Mouse (Mus musculus): ENCODE measurements around the gene Mfsd13b. TPM values are rescaled to one million over a fixed set of nuclear protein-coding genes. Genes with fewer than 3 reads are reported as not detected.
"Not testable (repeated sequence)": the region's sequence is repeated elsewhere in the genome, so short reads cannot be mapped to it uniquely, and the experiment has no call there.

Gene Mfsd13b
- polyA plus RNA-seq, 1 experiment from 2014 or later = 0.20 TPM

DNA sequence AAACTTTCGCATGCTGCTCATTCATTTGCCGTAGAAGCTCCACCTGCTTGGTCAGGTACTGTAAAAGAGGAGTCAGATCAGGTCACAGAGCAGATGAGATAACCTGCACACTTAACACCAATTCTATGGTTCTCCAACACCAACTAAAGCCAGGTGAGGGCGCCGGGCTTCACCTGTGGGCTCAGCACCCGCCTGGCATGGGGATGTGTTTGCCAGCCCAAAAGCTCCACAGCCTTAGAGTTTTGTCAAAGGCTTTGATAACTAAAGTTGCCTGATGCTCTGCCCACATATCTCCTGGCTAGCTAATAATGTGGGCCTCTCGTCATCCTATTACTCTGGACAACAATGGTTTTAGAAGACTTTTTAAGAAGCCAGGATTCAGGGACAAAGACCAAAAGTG lies 21.7 kb upstream of the Mfsd13b start:
- WGBS = 90% methylated on average over 6 of the region's 6 CpGs
- no peaks in the 10 kb centered on the region for H3K4me1 ChIP-seq
- no peak for ATAC-seq (ENCODE audit: low FRiP score, low read depth)
- H3K4me3 ChIP-seq = no peak overlapping the region
- peaks cover 41% of the 10 kb centered on the region for H3K36me3 ChIP-seq
- H3K4me2 ChIP-seq (replicated peaks) = no peak overlapping the region
- H3K27ac ChIP-seq = no peak overlapping the region
- no peaks in the 10 kb centered on the region for H3K9me3 ChIP-seq
- no peak overlapping the region for H3K9ac ChIP-seq
- no peaks in the 10 kb centered on the region for H3K27me3 ChIP-seq (replicated peaks)

DNA sequence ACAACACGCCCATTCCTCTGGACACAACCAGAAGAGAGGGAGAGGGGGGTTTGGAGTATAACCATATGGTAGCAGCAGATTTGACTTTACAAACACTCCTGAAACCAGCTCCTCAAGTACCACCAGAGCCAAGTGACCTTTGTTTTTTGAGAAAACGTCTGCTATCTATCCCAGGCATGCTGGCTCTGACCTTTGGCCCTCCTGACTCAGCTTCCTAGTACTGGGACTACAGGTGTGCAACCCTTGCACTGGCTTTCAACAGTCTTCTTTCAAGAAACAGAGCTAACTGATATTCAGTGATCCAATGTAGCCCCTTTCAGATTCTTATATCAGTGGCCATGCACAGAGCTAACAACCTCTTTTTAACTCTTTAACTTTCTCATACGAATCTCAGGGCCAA lies 20.4 kb upstream of the Mfsd13b start:
- H3K27me3 ChIP-seq (replicated peaks) = no peaks in the 10 kb centered on the region
- H3K4me3 ChIP-seq = no peak overlapping the region
- H3K36me3 ChIP-seq = peaks cover 35% of the 10 kb centered on the region
- no peaks in the 10 kb centered on the region for H3K9me3 ChIP-seq
- 73% methylated on average over 3 of the region's 3 CpGs for WGBS
- ATAC-seq (ENCODE audit: low FRiP score, low read depth) = no peak
- H3K9ac ChIP-seq = no peak overlapping the region
- no peak overlapping the region for H3K4me2 ChIP-seq (replicated peaks)
- H3K27ac ChIP-seq = no peak overlapping the region
- H3K4me1 ChIP-seq = no peaks in the 10 kb centered on the region

DNA sequence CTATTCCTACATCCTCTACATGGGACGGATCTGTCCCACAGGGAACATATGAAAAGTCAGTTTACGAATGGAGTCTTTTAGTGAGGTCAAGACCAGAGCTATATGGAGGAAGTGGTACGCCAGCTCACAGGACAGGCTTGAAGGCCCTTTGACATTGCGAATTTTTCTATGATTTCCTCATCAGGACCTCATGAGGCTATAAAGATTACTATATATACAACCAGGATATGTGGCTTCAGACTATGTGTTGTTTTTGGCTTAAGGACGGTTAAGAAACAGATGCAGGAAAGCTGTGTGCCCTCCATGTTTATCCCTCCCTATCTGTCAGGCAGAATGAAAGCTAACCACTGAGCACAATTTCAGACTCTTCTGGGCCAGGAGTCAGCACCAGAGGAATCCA lies 19.2 kb upstream of the Mfsd13b start:
- no peaks in the 10 kb centered on the region for H3K4me1 ChIP-seq
- no peak overlapping the region for H3K4me2 ChIP-seq (replicated peaks)
- no peaks in the 10 kb centered on the region for H3K9me3 ChIP-seq
- H3K4me3 ChIP-seq = no peak overlapping the region
- H3K27ac ChIP-seq = no peak overlapping the region
- 90% methylated on average over 5 of the region's 5 CpGs for WGBS
- H3K27me3 ChIP-seq (replicated peaks) = no peaks in the 10 kb centered on the region
- no peak overlapping the region for H3K9ac ChIP-seq
- peaks cover 26% of the 10 kb centered on the region for H3K36me3 ChIP-seq
- no peak for ATAC-seq (ENCODE audit: low FRiP score, low read depth)

DNA sequence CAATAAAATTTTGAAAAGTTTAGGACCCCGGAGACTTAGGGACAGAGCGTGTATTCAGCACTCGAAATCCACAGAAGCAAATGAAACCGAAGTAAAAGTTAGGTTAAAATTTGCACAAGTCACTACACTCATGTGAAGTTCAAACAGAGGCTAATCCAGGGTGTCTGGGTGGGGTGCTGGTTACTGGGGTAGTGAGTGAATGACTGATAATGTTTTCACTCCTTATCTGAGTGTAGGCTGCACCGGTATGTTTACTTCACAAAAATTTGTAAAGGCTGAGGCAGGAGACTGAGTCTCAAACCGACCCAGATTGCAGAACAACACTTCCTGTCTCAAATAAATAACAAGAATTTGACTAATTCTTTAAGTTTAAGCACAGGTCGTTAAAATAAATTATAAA lies 13.1 kb upstream of the Mfsd13b start:
- Histone ChIP-seq H3K36me3 (peaks cover 8% of the 10 kb centered on the region; the same call in 1 of the 2 replicates), H3K27me3 (replicated peaks) (no peaks in the 10 kb centered on the region), H3K4me3 (no peak overlapping the region), H3K4me1 (no peaks in the 10 kb centered on the region), H3K4me2 (replicated peaks) (no peak overlapping the region), H3K9me3 (no peaks in the 10 kb centered on the region), H3K27ac (no peak overlapping the region), H3K9ac (no peak overlapping the region)
- no peak for ATAC-seq (ENCODE audit: low FRiP score, low read depth)
- 93% methylated on average over 7 of the region's 7 CpGs for WGBS

DNA sequence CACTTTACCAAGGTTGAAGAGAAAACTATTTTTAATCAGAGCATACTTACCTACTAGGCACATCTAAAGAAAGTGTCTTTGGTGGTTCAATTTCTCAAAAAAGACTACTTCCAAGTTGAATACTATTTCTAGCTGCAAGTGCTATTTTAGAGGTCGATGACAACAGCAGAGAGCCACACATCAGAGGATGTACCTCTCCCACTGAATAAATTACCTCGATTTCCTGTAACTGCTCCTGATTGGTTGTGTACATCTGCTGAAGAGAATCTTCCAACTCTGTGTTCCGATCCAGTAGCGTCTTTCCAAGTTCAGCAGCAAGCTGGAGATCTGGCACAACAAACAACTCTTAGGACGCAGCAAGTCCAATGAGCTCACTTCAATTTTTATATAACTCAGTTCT lies 12.2 kb upstream of the Mfsd13b start:
- Histone ChIP-seq H3K9ac (no peak overlapping the region), H3K36me3 (peaks cover 8% of the 10 kb centered on the region; the same call in 1 of the 2 replicates), H3K4me1 (no peaks in the 10 kb centered on the region; the same call in 1 of the 2 replicates), H3K27me3 (replicated peaks) (no peaks in the 10 kb centered on the region), H3K9me3 (no peaks in the 10 kb centered on the region), H3K4me2 (replicated peaks) (no peak overlapping the region), H3K27ac (no peak overlapping the region), H3K4me3 (no peak overlapping the region)
- no peak for ATAC-seq (ENCODE audit: low FRiP score, low read depth)
- 89% methylated on average over 5 of the region's 5 CpGs for WGBS

DNA sequence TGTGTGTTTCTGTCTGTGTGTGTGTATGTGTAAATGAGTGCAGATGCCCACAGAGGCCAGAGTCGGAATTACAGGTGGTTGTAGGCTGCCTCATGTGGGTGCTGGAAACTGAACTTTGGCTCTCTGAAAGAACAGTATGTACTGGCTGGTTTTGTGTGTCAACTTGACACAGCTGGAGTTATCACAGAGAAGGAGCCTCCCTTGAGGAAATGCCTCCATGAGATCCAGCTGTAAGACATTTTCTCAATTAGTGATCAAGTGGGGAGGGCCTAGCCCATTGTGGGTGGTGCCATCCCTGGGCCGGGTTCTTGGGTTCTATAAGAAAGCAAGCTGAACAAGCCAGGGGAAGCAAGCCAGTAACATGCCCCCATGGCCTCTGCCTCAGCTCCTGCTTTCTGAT lies 9.8 kb upstream of the Mfsd13b start:
- H3K36me3 ChIP-seq; H3K27ac ChIP-seq; H3K9ac ChIP-seq; H3K4me3 ChIP-seq; ATAC-seq (ENCODE audit: low FRiP score, low read depth); H3K4me1 ChIP-seq; H3K27me3 ChIP-seq (replicated peaks); H3K4me2 ChIP-seq (replicated peaks); H3K9me3 ChIP-seq: not testable (repeated sequence)
- 88% methylated on average over 2 of the region's 2 CpGs for WGBS

DNA sequence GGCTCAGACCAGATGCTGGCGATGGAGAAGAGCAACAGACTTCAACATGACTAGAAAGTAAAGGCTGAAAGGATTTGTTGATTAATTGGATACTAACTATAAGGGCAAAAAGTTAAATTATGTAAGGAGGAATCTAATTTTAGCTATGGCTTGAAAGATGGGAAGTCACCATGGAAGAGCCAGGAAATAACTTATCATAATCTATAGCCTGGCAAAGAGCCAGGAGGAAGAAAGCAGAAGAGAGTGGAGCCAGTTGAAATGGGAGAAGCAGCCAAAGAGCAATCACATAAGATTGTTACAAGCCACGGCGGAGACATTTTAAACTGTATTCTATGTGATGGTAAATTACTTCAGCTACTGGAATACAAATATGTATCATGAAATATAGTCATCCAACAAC lies 8.3 kb upstream of the Mfsd13b start:
- ATAC-seq (ENCODE audit: low FRiP score, low read depth) = no peak
- WGBS = 89% methylated on average over 3 of the region's 3 CpGs
- H3K9me3 ChIP-seq = no peaks in the 10 kb centered on the region

DNA sequence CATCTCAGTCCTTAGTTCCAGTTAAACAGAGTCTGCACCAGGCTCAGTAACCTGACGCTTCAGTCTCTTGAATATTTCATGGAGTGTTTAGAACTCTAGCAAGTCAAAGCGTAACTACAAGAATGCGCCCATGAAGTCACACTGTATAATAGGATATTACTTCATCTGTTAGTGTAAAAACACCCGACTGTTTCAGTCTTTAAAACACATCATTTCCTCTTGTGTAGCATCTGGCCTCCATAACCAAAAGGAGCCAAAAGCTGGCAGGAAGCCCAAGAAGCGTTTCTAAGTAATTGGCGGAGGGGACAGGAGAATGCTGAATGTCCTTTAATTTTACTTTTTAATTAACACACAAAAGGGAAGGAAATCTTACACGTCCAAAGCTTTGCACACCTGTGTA lies 5.2 kb upstream of the Mfsd13b start:
- Histone ChIP-seq H3K4me1 (peaks cover 17% of the 10 kb centered on the region), H3K9ac (no peak overlapping the region), H3K36me3 (no peaks in the 10 kb centered on the region), H3K27me3 (replicated peaks) (no peaks in the 10 kb centered on the region), H3K27ac (no peak overlapping the region), H3K4me3 (no peak overlapping the region), H3K9me3 (no peaks in the 10 kb centered on the region), H3K4me2 (replicated peaks) (no peak overlapping the region)
- no peak for ATAC-seq (ENCODE audit: low FRiP score, low read depth)
- WGBS = 63% methylated on average over 7 of the region's 7 CpGs

More for the DNA sequence above, 8.3 kb upstream of the Mfsd13b start:
- Histone ChIP-seq H3K9ac (no peak overlapping the region), H3K36me3 (peaks cover 3% of the 10 kb centered on the region; the same call in 1 of the 2 replicates), H3K4me1 (peaks cover 12% of the 10 kb centered on the region), H3K27ac (no peak overlapping the region), H3K4me2 (replicated peaks) (no peak overlapping the region), H3K27me3 (replicated peaks) (no peaks in the 10 kb centered on the region), H3K4me3 (no peak overlapping the region)

DNA sequence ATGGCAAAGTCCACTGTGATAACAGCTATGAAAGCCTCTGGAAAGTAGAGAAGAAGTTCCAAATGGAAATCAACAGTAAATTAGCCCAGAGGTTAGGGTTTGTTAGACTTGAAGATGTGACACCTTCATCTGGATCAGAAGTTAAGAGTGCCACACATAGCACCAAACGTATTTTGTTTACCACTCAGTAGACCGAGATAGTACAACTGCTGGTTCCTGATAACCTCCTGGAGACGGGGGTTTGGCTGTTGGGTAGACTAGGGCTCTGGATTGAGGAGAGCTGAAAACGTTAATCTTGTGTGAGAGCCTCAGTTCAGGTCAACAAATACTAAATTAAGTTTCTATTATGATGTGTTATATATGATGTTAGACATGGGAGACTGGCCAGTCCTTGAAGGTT lies 2.3 kb upstream of the Mfsd13b start:
- Histone ChIP-seq H3K4me1 (peaks cover 17% of the 10 kb centered on the region), H3K4me2 (replicated peaks) (no peak overlapping the region; the same call in 1 of the 2 replicates)
- no peak for ATAC-seq (ENCODE audit: low FRiP score, low read depth)

DNA sequence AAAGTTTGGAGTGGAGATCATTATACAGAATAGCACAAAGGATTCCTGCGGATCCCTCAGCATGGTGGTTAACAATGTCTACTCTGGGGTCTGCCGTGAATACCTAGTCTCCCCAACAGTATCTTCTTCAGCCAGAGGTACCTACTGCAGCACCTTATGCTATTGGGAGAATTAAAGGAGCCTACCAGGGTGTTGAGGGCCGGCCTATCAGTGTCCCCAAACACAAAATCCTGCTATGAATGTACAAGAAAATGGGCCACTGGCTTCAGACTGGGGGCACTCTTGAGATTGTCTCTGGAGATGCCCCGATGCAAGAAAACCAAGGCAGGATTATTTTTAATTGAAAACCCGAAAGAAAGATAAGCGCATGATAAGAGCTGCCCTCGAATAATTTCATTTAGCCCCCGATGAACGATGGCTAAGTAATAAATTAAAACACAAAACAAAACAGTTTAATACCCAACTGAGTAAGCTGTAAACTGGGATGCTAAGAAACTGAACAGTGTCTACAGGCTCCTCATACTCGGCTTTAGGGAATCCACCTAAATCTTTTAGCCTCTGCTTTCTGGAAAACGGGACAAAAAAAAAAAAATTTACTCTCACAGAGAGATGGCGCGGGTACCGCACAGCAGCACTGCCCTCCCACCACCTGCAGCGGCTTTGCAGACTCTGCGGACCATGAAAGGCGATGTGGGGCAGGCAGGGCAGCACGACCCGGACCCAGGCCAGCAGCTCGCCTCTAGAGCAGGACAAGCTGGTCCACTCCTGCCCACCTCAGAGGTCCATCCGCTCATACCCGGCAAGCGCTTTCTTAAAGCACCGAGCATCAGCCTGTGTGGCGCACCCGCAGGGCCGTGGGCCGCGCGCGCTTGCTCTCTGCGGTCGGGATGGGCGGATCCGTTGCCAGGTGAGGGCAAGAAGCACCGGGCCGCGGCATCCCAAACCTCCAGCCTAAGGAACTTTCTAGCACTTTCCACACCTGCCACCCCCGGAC lies 1.1 kb upstream of the Mfsd13b start:
- H3K27me3 ChIP-seq (replicated peaks) = no peaks in the 10 kb centered on the region
- ATAC-seq (ENCODE audit: low FRiP score, low read depth) = peak; percentile 56
- H3K36me3 ChIP-seq = no peaks in the 10 kb centered on the region
- peaks cover 17% of the 10 kb centered on the region for H3K4me1 ChIP-seq
- no peaks in the 10 kb centered on the region for H3K9me3 ChIP-seq
- 4% methylated on average over 39 of the region's 39 CpGs for WGBS
- H3K27ac ChIP-seq = 0 out of 2 replicates have a peak overlapping the region, but pooled peaks have one; percentile 54
- H3K4me3 ChIP-seq = peak overlapping the region; percentile 92
- peak overlapping the region; percentile 67 for H3K9ac ChIP-seq
- peak overlapping the region; percentile 67 for H3K4me2 ChIP-seq (replicated peaks)

More for the DNA sequence above, 2.3 kb upstream of the Mfsd13b start:
- Histone ChIP-seq H3K4me3 (no peak overlapping the region), H3K36me3 (no peaks in the 10 kb centered on the region), H3K9ac (no peak overlapping the region), H3K27me3 (replicated peaks) (no peaks in the 10 kb centered on the region), H3K27ac (no peak overlapping the region), H3K9me3 (no peaks in the 10 kb centered on the region)
- WGBS = 89% methylated on average over 4 of the region's 4 CpGs

DNA sequence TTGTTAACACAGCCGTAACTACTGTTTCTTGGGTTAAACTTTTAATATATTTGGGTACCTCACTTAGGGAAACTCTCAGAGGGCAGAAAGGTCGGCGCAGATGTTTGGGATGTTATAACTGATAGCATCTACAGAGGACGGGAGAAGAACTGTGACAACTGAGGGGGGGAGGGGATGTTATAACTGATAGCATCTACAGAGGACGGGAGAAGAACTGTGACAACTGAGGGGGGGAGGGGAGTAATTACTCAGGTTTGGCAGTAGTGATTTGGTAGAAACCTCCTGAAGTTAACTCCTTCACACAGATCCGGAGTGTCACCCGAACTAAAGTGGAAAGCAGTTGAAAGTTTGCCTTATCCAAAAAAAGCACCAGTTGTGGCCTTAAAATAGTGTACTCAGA lies 659 bp downstream of the Mfsd13b start:
- WGBS = 15% methylated on average over 7 of the region's 7 CpGs
- H3K4me3 ChIP-seq = peak overlapping the region; percentile 92
- H3K9ac ChIP-seq = peak overlapping the region; percentile 69
- H3K4me1 ChIP-seq = peaks cover 8% of the 10 kb centered on the region
- peak; percentile 8; the same call in 1 of the 2 replicates for ATAC-seq (ENCODE audit: low FRiP score, low read depth)
- H3K9me3 ChIP-seq = no peaks in the 10 kb centered on the region
- H3K27me3 ChIP-seq (replicated peaks) = no peaks in the 10 kb centered on the region
- peak overlapping the region; percentile 67 for H3K4me2 ChIP-seq (replicated peaks)
- no peaks in the 10 kb centered on the region for H3K36me3 ChIP-seq
- no peak overlapping the region for H3K27ac ChIP-seq

DNA sequence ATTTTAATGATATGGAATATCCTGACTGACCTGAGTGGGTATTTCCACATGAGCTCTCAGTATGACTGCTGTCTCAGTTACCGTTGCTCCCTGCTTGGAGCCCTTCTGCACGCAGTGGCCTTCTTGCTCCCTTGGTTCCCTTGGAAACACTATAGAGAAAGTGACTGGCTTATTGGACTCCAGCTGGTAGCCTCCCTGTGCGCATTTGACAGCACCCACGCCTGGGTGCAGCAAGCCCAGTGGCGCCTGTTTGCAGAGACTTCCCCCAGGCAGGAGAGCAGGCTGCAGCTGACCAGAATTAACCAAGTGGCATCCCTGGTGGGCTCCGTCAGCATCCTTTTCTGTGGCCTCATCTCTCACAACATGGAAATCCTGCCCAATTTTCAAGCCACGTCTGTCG lies 8.9 kb downstream of the Mfsd13b start:
- Histone ChIP-seq H3K27me3 (replicated peaks) (no peaks in the 10 kb centered on the region), H3K4me2 (replicated peaks) (no peak overlapping the region), H3K9ac (no peak overlapping the region), H3K27ac (no peak overlapping the region), H3K9me3 (no peaks in the 10 kb centered on the region), H3K4me3 (no peak overlapping the region), H3K4me1 (no peaks in the 10 kb centered on the region), H3K36me3 (no peaks in the 10 kb centered on the region)
- 81% methylated on average over 8 of the region's 8 CpGs for WGBS
- ATAC-seq (ENCODE audit: low FRiP score, low read depth) = no peak
